Mouse (Mus musculus) neural tube, embryonic 13.5 days (tissue): ENCODE results near the gene Rnf32. TPM values are rescaled to one million over a fixed set of nuclear protein-coding genes. Genes with fewer than 3 reads are reported as not detected.

Source experiments
- ATAC-seq: fragments of 200-750 bp; cut with Nextera tagmentation; 2 replicates; pipeline ENCODE4 v1.8.0; 2017; ENCODE audit warnings: low read depth, mild to moderate bottlenecking, moderate TSS enrichment, moderate library complexity
- H3K27ac ChIP-seq: fragments of 300-500 bp; sonication (generic); replicated peaks from 2 replicates; pipeline ENCODE4 v1.5.1; 2015; ENCODE audit warnings: moderate library complexity, mild to moderate bottlenecking, inconsistent platforms
- H3K27me3 ChIP-seq: fragments of 300-500 bp; sonication (generic); 2 replicates; pipeline ENCODE4 v1.6.1; 2015; ENCODE audit warnings: mild to moderate bottlenecking, inconsistent platforms
- H3K36me3 ChIP-seq: fragments of 300-500 bp; sonication (generic); 2 replicates; pipeline ENCODE4 v1.6.1; 2015; ENCODE audit warnings: mild to moderate bottlenecking, inconsistent platforms
- H3K4me1 ChIP-seq: fragments of 300-500 bp; sonication (generic); replicated peaks from 2 replicates; pipeline ENCODE4 v1.6.1; 2015; ENCODE audit warnings: inconsistent platforms
- H3K4me2 ChIP-seq: fragments of 300-500 bp; sonication (generic); 2 replicates; pipeline ENCODE4 v1.6.1; 2015; ENCODE audit warnings: inconsistent platforms, mild to moderate bottlenecking, moderate library complexity
- H3K4me3 ChIP-seq: fragments of 300-500 bp; sonication (generic); 2 replicates; pipeline ENCODE4 v1.5.1; 2015; ENCODE audit warnings: mild to moderate bottlenecking, inconsistent platforms
- H3K9ac ChIP-seq: fragments of 300-500 bp; sonication (generic); 2 replicates; pipeline ENCODE4 v1.6.1; 2015; ENCODE audit warnings: moderate library complexity, mild to moderate bottlenecking, inconsistent platforms
- H3K9me3 ChIP-seq: fragments of 300-500 bp; sonication (generic); 2 replicates; pipeline ENCODE4 v1.6.1; 2016; ENCODE audit warnings: inconsistent platforms
- WGBS: fragments of 180-500 bp; shearing (Covaris S2); methylation state at CpG from one replicate; pipeline ENCODE4 v1.1.7; 2015; 5-methylcytosine and 5-hydroxymethylcytosine counted together
- polyA plus RNA-seq: library from polyadenylated mRNA; unstranded; fragments of >200 nt; fragmentation: Nextera tagmentation; extraction: Ambion mirVana; gene quantifications from 2 replicates; pipeline ENCODE4 v1.2.1, GENCODE M21; 2015

Gene Rnf32
- 11.8 and 13.1 TPM in 2 replicates for polyA plus RNA-seq

GRCm38 (mm10) chr5:29195570-29196263 is at the start of gene Rnf32:
TSS of gene Rnf32 (plus strand) at chr5:29195992.
- peak within 1 kb of the TSS; percentile 88 for H3K27ac ChIP-seq
- no peaks in the 10 kb centered on the region for H3K27me3 ChIP-seq
- H3K4me1 ChIP-seq, result peaks cover 13% of the 10 kb centered on the region
- H3K36me3 ChIP-seq, result no peaks in the 10 kb centered on the region
- peak; percentile 98 for ATAC-seq
- H3K4me3 ChIP-seq, result peak within 1 kb of the TSS; percentile 61
- peak within 1 kb of the TSS; percentile 84 for H3K9ac ChIP-seq
- H3K9me3 ChIP-seq, result no peaks in the 10 kb centered on the region
- H3K4me2 ChIP-seq, result peak within 1 kb of the TSS; percentile 69
- under 1% methylated on average over 63 of the region's 70 CpGs for WGBS

DNA sequence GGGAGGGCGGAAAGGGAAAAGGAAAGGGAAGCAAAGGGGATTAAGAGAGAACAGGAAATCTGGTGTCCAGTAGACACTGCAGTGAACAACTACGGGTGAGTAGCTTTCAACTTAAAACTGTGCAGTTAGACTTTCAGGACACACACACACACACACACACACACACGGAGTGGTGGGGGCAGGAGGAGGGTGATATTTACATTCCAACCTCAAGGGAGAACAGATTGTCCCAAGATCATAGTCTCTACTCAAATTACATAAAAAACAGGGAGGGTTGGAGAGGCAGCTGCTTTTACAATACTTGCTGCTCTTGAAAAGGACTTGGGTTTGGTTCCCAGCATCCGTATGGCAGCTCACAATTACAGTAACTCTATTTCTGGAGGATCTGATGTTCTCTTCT is 45.6 kb upstream of the Rnf32 start:
- Histone ChIP-seq H3K27me3 (no peaks in the 10 kb centered on the region), H3K9ac (no peak overlapping the region), H3K4me2 (no peak overlapping the region), H3K27ac (no peak overlapping the region), H3K4me1 (no peaks in the 10 kb centered on the region), H3K4me3 (no peak overlapping the region), H3K36me3 (no peaks in the 10 kb centered on the region), H3K9me3 (no peaks in the 10 kb centered on the region)
- ATAC-seq, result no peak
- 73% methylated on average over 4 of the region's 4 CpGs for WGBS

DNA sequence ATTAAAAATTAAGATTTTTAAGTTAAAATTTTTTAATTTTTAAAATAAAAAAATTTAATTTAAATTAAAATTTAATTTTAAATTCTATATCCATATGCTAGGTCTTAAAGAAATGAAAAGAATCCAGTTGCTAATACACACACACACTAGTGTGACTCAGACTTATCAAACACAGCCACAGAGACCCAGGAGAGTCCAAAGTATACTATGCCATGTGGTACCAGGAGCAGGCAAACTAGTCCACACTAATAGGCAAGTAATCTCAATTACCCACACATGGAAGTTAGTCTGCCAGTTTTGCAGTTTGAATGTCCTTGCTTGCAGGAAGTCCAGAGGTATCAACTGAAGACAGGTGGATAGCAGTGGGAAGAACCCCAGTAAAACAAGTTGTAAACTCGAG is 35.9 kb upstream of the Rnf32 start:
- no peak overlapping the region for H3K9ac ChIP-seq
- ATAC-seq, result no peak
- no peaks in the 10 kb centered on the region for H3K36me3 ChIP-seq
- WGBS, result 67% methylated on average over 1 of the region's 1 CpGs
- H3K9me3 ChIP-seq, result no peaks in the 10 kb centered on the region
- no peak overlapping the region for H3K4me2 ChIP-seq
- H3K4me1 ChIP-seq, result no peaks in the 10 kb centered on the region
- no peaks in the 10 kb centered on the region for H3K27me3 ChIP-seq
- no peak overlapping the region for H3K27ac ChIP-seq
- no peak overlapping the region for H3K4me3 ChIP-seq

DNA sequence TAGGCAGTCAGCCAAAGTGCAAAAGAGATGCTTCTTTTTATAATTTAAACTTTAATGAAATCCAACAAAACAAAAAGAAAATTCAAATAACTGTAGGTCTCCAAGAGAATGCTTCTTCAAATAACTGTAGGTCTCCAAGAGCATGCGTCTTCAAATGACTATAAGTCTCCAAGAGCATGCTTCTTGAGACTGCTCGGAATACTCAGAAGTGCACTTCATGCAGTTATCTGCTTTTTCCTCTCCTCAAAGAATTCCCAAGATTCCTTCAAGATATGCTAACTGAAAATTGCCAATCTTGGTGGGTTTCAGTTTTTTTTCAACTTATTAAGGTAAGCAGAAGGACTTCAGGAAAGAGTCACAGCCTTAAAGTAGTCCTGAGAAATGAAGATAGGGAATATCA is 28.8 kb upstream of the Rnf32 start:
- Histone ChIP-seq H3K27ac (no peak overlapping the region), H3K9me3 (no peaks in the 10 kb centered on the region), H3K4me3 (no peak overlapping the region), H3K4me1 (no peaks in the 10 kb centered on the region), H3K36me3 (no peaks in the 10 kb centered on the region), H3K9ac (no peak overlapping the region), H3K4me2 (no peak overlapping the region), H3K27me3 (no peaks in the 10 kb centered on the region)
- no peak for ATAC-seq
- WGBS, result 88% methylated on average over 2 of the region's 2 CpGs

- no peak overlapping the region for H3K9ac ChIP-seq
- 63% methylated on average over 6 of the region's 6 CpGs for WGBS
- ATAC-seq, result no peak
- H3K4me2 ChIP-seq, result no peak overlapping the region
- H3K27ac ChIP-seq, result no peak overlapping the region
- no peak overlapping the region for H3K4me3 ChIP-seq
- H3K27me3 ChIP-seq, result no peaks in the 10 kb centered on the region
- H3K9me3 ChIP-seq, result no peaks in the 10 kb centered on the region
- no peaks in the 10 kb centered on the region for H3K36me3 ChIP-seq
- H3K4me1 ChIP-seq, result no peaks in the 10 kb centered on the region
These were observed 25.6 kb upstream of the Rnf32 start for GRCm38 (mm10) chr5:29170193-29170592.

- no peak for ATAC-seq
- Histone ChIP-seq H3K4me1 (no peaks in the 10 kb centered on the region), H3K36me3 (no peaks in the 10 kb centered on the region), H3K4me3 (no peak overlapping the region), H3K27ac (no peak overlapping the region), H3K9me3 (no peaks in the 10 kb centered on the region), H3K9ac (no peak overlapping the region), H3K4me2 (no peak overlapping the region), H3K27me3 (no peaks in the 10 kb centered on the region)
These were observed 24.6 kb upstream of the Rnf32 start for GRCm38 (mm10) chr5:29171165-29171564.

GRCm38 (mm10) chr5:29186798-29187197 is 9.0 kb upstream of the Rnf32 start:
- 87% methylated on average over 5 of the region's 5 CpGs for WGBS
- no peaks in the 10 kb centered on the region for H3K27me3 ChIP-seq
- H3K4me1 ChIP-seq, result no peaks in the 10 kb centered on the region
- no peaks in the 10 kb centered on the region for H3K36me3 ChIP-seq
- H3K9ac ChIP-seq, result no peak overlapping the region
- H3K9me3 ChIP-seq, result no peaks in the 10 kb centered on the region
- no peak overlapping the region for H3K27ac ChIP-seq
- no peak overlapping the region for H3K4me2 ChIP-seq
- no peak overlapping the region for H3K4me3 ChIP-seq
- no peak for ATAC-seq

GRCm38 (mm10) chr5:29195231-29195569 is 592 bp upstream of the Rnf32 start:
- WGBS, result 2% methylated on average over 9 of the region's 9 CpGs
- H3K9ac ChIP-seq, result peak overlapping the region; percentile 84
- H3K4me3 ChIP-seq, result peak overlapping the region; percentile 61
- H3K9me3 ChIP-seq, result no peaks in the 10 kb centered on the region
- no peaks in the 10 kb centered on the region for H3K27me3 ChIP-seq
- H3K4me2 ChIP-seq, result peak overlapping the region; percentile 69
- peaks cover 13% of the 10 kb centered on the region for H3K4me1 ChIP-seq
- no peaks in the 10 kb centered on the region for H3K36me3 ChIP-seq
- no peak; the same call in 1 of the 2 replicates for ATAC-seq
- H3K27ac ChIP-seq, result peak overlapping the region; percentile 88

DNA sequence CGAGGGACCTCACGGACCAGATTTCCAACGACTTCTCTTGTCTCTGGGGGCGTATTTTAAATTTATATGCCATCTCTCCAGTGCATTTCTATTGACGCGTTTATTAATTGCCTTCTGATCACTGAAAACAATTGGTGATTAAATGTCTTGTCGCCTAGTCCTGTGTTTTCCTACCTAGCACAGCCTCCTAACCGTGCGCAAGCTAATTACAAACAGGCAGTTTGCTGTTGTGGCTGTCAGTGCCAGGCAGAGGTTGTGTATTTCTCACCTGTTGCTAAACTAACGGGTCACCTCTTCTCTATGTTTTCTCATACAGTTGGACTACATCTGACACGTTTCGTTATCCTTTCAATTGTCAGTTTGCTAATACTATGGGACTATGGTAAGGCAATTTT is 469 bp downstream of the Rnf32 start:
- ATAC-seq, result peak; percentile 73
- peak overlapping the region; percentile 61 for H3K4me3 ChIP-seq
- no peaks in the 10 kb centered on the region for H3K9me3 ChIP-seq
- peak overlapping the region; percentile 71 for H3K27ac ChIP-seq
- H3K27me3 ChIP-seq, result no peaks in the 10 kb centered on the region
- H3K9ac ChIP-seq, result peak overlapping the region; percentile 73
- no peaks in the 10 kb centered on the region; the same call in 1 of the 2 replicates for H3K36me3 ChIP-seq
- H3K4me1 ChIP-seq, result peaks cover 13% of the 10 kb centered on the region
- 8% methylated on average over 12 of the region's 12 CpGs for WGBS
- peak overlapping the region; percentile 69 for H3K4me2 ChIP-seq

- Histone ChIP-seq H3K4me2 (no peak overlapping the region), H3K9ac (no peak overlapping the region), H3K9me3 (no peaks in the 10 kb centered on the region), H3K4me3 (no peak overlapping the region), H3K4me1 (peaks cover 13% of the 10 kb centered on the region), H3K36me3 (no peaks in the 10 kb centered on the region; the same call in 1 of the 2 replicates), H3K27ac (no peak overlapping the region), H3K27me3 (no peaks in the 10 kb centered on the region)
- whole genome bisulfite sequencing, result 90% methylated on average over 4 of the region's 4 CpGs
- no peak for ATAC-seq
These were observed 1.4 kb downstream of the Rnf32 start for GRCm38 (mm10) chr5:29197187-29197586.

GRCm38 (mm10) chr5:29198960-29199488 is 3.2 kb downstream of the Rnf32 start:
- ATAC-seq, result no peak
- Histone ChIP-seq H3K27ac (no peak overlapping the region), H3K4me3 (no peak overlapping the region), H3K4me1 (peaks cover 13% of the 10 kb centered on the region), H3K4me2 (no peak overlapping the region), H3K27me3 (no peaks in the 10 kb centered on the region), H3K9me3 (no peaks in the 10 kb centered on the region), H3K36me3 (no peaks in the 10 kb centered on the region; the same call in 1 of the 2 replicates), H3K9ac (no peak overlapping the region)
- 61% methylated on average over 4 of the region's 4 CpGs for WGBS

- Histone ChIP-seq H3K4me1 (peaks cover 13% of the 10 kb centered on the region), H3K4me2 (no peak overlapping the region), H3K36me3 (no peaks in the 10 kb centered on the region; the same call in 1 of the 2 replicates), H3K9me3 (no peaks in the 10 kb centered on the region), H3K27me3 (no peaks in the 10 kb centered on the region), H3K9ac (no peak overlapping the region), H3K4me3 (no peak overlapping the region), H3K27ac (no peak overlapping the region)
- ATAC-seq, result no peak
- WGBS, result 89% methylated on average over 3 of the region's 3 CpGs
These were observed 4.1 kb downstream of the Rnf32 start for GRCm38 (mm10) chr5:29199868-29200267.

DNA sequence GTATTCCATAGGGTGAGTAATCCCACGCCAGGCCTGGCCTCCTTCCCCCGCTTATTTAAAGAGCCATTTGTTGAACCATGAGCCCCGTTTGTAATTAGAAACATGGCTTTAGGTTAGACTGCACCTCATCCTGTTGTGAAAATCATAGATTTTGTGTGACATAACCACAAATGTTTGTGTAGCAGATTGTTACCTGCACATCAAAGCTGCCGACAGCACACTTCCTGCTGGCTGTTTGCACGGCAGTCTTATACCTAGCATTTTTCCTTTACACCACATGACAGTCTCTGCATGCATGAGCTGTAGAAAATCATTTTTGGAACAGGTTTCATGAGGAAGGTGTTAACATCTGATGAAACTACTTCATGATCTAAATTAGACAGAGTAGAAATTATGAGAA is 9.9 kb downstream of the Rnf32 start:
- H3K9me3 ChIP-seq, result no peaks in the 10 kb centered on the region
- no peak overlapping the region for H3K4me2 ChIP-seq
- H3K4me3 ChIP-seq, result no peak overlapping the region
- WGBS, result 81% methylated on average over 5 of the region's 5 CpGs
- no peaks in the 10 kb centered on the region for H3K27me3 ChIP-seq
- peaks cover 5% of the 10 kb centered on the region; the same call in 1 of the 2 replicates for H3K36me3 ChIP-seq
- ATAC-seq, result no peak
- no peak overlapping the region for H3K27ac ChIP-seq
- H3K4me1 ChIP-seq, result no peaks in the 10 kb centered on the region
- H3K9ac ChIP-seq, result no peak overlapping the region
